Mouse (Mus musculus) MEL (cell line): ENCODE results near the gene Gm49322. TPM values are rescaled to one million over a fixed set of nuclear protein-coding genes. Genes with fewer than 3 reads are reported as not detected.
A peak's percentile ranks its signal among the peaks of the same experiment; 100 is the strongest.

Experiments
- DNase-seq: peaks from one replicate; pipeline ENCODE4 v3.0.0; 2011; ENCODE audit warnings: low read depth, low spot score
- H3K27ac ChIP-seq: 2 replicates; pipeline ENCODE4 v1.5.1; 2012; ENCODE audit warnings: low read depth, mild to moderate bottlenecking, control low read depth, low read length, moderate library complexity; ENCODE audit not compliant: control insufficient read depth
- H3K27me3 ChIP-seq, 2 experiments: fragments of 150-350 bp in 1 of 2; sonication (generic) in 1 of 2; 2 replicates each; pipeline ENCODE4 v1.6.1; 2012; ENCODE audit warnings: low read length in 2 of 2, mild to moderate bottlenecking in 2 of 2, improper control_type of control experiment in 1 of 2, moderate library complexity in 1 of 2; ENCODE audit not compliant: insufficient read depth in 2 of 2, control insufficient read depth in 1 of 2
- H3K36me3 ChIP-seq, 2 experiments: 2 replicates each; pipeline ENCODE4 v1.6.1; 2012 to 2014; ENCODE audit warnings: low read length in 2 of 2, improper control_type of control experiment in 1 of 2, inconsistent platforms in 1 of 2, mild to moderate bottlenecking in 1 of 2; ENCODE audit not compliant: insufficient read depth in 2 of 2, control insufficient read depth in 1 of 2
- H3K4me1 ChIP-seq, 2 experiments: fragments of 150-350 bp in 1 of 2; sonication (generic) in 1 of 2; 2 replicates each; pipeline ENCODE4 v1.6.1; 2012; ENCODE audit warnings: low read length in 2 of 2, improper control_type of control experiment in 1 of 2, mild to moderate bottlenecking in 1 of 2; ENCODE audit not compliant: insufficient read depth in 2 of 2, control insufficient read depth in 1 of 2
- H3K4me3 ChIP-seq, 2 experiments: fragments of 150-350 bp in 1 of 2; sonication (generic) in 1 of 2; 2 replicates each; pipeline ENCODE4 v1.5.1; 2012; ENCODE audit warnings: low read depth in 2 of 2, low read length in 2 of 2, mild to moderate bottlenecking in 2 of 2, moderate library complexity in 2 of 2, control low read depth in 1 of 2, improper control_type of control experiment in 1 of 2; ENCODE audit not compliant: control insufficient read depth in 1 of 2, insufficient read depth in 1 of 2
- H3K79me2 ChIP-seq: 2 replicates; pipeline ENCODE4 v1.6.1; 2012; ENCODE audit warnings: mild to moderate bottlenecking, low read length, moderate library complexity; ENCODE audit not compliant: control insufficient read depth, poor library complexity, insufficient read depth
- H3K9ac ChIP-seq: 2 replicates; pipeline ENCODE4 v1.6.1; 2012; ENCODE audit warnings: low read depth, mild to moderate bottlenecking, control low read depth, low read length, moderate library complexity; ENCODE audit not compliant: control insufficient read depth, poor library complexity, severe bottlenecking
- H3K9me3 ChIP-seq: fragments of 150-350 bp; sonication (generic); replicated peaks from 2 replicates; pipeline ENCODE4 v1.6.1; 2012; ENCODE audit warnings: mild to moderate bottlenecking, low read length, improper control_type of control experiment, moderate library complexity; ENCODE audit not compliant: insufficient read depth
- BHLHE40 ChIP-seq: IDR thresholded peaks from 2 replicates; pipeline ENCODE4 v1.6.1; 2012; ENCODE audit warnings: low read depth, mild to moderate bottlenecking, inconsistent platforms, low read length, improper control_type of control experiment, borderline replicate concordance
- CHD1 ChIP-seq: IDR thresholded peaks from 2 replicates; pipeline ENCODE4 v1.6.1; 2012; ENCODE audit warnings: low read depth, mild to moderate bottlenecking, inconsistent platforms, low read length, improper control_type of control experiment
- EP300 ChIP-seq, 2 experiments: IDR thresholded peaks; 2 replicates each; pipeline ENCODE4 v1.6.1; 2011; ENCODE audit warnings: improper control_type of control experiment in 2 of 2, low read length in 2 of 2, low read depth in 1 of 2, mild to moderate bottlenecking in 1 of 2
- ETS1 ChIP-seq: IDR thresholded peaks from 2 replicates; pipeline ENCODE4 v1.6.1; 2012; ENCODE audit warnings: low read depth, mild to moderate bottlenecking, inconsistent platforms, low read length, improper control_type of control experiment, moderate library complexity
- GABPA ChIP-seq: IDR thresholded peaks from 2 replicates; pipeline ENCODE4 v1.6.1; 2012; ENCODE audit warnings: low read depth, mild to moderate bottlenecking, inconsistent platforms, low read length, improper control_type of control experiment, moderate library complexity
- GATA1 ChIP-seq: IDR thresholded peaks from 2 replicates; pipeline ENCODE4 v1.6.1; 2011; ENCODE audit warnings: low read depth, low read length, improper control_type of control experiment
- JUND ChIP-seq: IDR thresholded peaks from 2 replicates; pipeline ENCODE4 v1.6.1; 2011; ENCODE audit warnings: low read depth, mild to moderate bottlenecking, improper control_type of control experiment, low read length
- KAT2A ChIP-seq: conservative IDR thresholded peaks from 2 replicates; pipeline ENCODE4 v1.6.1; 2012; ENCODE audit warnings: low read depth, low read length, improper control_type of control experiment, inconsistent platforms
- MEF2A ChIP-seq: IDR thresholded peaks from 2 replicates; pipeline ENCODE4 v1.6.1; 2014; ENCODE audit warnings: low read depth, mild to moderate bottlenecking, inconsistent platforms, low read length, improper control_type of control experiment; ENCODE audit not compliant: poor library complexity, insufficient replicate concordance, severe bottlenecking; ENCODE audit errors: extremely low read depth
- MYB ChIP-seq: IDR thresholded peaks from 2 replicates; pipeline ENCODE4 v1.6.1; 2011; ENCODE audit warnings: mild to moderate bottlenecking, low read depth, low read length, improper control_type of control experiment
- MYC ChIP-seq: IDR thresholded peaks from 2 replicates; pipeline ENCODE4 v1.6.1; 2011; ENCODE audit warnings: low read depth, mild to moderate bottlenecking, low read length, improper control_type of control experiment, moderate library complexity
- NRF1 ChIP-seq: IDR thresholded peaks from 2 replicates; pipeline ENCODE4 v1.6.1; 2014; ENCODE audit warnings: low read depth, mild to moderate bottlenecking, inconsistent platforms, low read length, improper control_type of control experiment, moderate library complexity; ENCODE audit not compliant: poor library complexity, insufficient read depth, severe bottlenecking
- POLR2AphosphoS2 ChIP-seq: IDR thresholded peaks from 2 replicates; pipeline ENCODE4 v1.6.1; 2011; ENCODE audit warnings: low read length, improper control_type of control experiment
- POLR2AphosphoS5 ChIP-seq: IDR thresholded peaks from 2 replicates; pipeline ENCODE4 v1.6.1; 2012; ENCODE audit warnings: low read depth, borderline replicate concordance, mild to moderate bottlenecking, inconsistent platforms, low read length, moderate library complexity, mixed read lengths
- TBP ChIP-seq: IDR thresholded peaks from 2 replicates; pipeline ENCODE4 v1.8.0; 2011; ENCODE audit warnings: low read depth, low read length, improper control_type of control experiment
- USF2 ChIP-seq, 2 experiments: IDR thresholded peaks; 2 replicates each; pipeline ENCODE4 v1.6.1; 2011 to 2012; ENCODE audit warnings: improper control_type of control experiment in 2 of 2, low read length in 2 of 2, borderline replicate concordance in 1 of 2, inconsistent platforms in 1 of 2, low read depth in 1 of 2, mild to moderate bottlenecking in 1 of 2; ENCODE audit not compliant: insufficient read depth in 1 of 2
- ZC3H11A ChIP-seq: IDR thresholded peaks from 2 replicates; pipeline ENCODE4 v1.6.1; 2012; ENCODE audit warnings: low read depth, mild to moderate bottlenecking, inconsistent platforms, low read length, improper control_type of control experiment
- polyA plus RNA-seq, 2 experiments: library from polyadenylated mRNA; stranded (reverse) in 1 of 2; unstranded in 1 of 2; fragments of >175 nt in 1 of 2; fragments of >200 nt in 1 of 2; gene quantifications; 2 replicates each; pipeline versions ENCODE4 v1.2.1 to v1.2.4; 2012; ENCODE audit warnings: low replicate concordance in 2 of 2, low read depth in 1 of 2; ENCODE audit not compliant: insufficient read length in 2 of 2, insufficient read depth in 1 of 2, missing spikeins in 1 of 2
- total RNA-seq: library from RNA; depleted of rRNA; stranded (reverse); fragments of 300-350 nt; gene quantifications from 2 replicates; pipeline ENCODE4 v1.2.3, GENCODE M21; 2012

The Gm49322 gene
- total and polyA plus RNA-seq, 3 experiments, result 1.8 to 2.1 TPM; not detected in 1

DNA sequence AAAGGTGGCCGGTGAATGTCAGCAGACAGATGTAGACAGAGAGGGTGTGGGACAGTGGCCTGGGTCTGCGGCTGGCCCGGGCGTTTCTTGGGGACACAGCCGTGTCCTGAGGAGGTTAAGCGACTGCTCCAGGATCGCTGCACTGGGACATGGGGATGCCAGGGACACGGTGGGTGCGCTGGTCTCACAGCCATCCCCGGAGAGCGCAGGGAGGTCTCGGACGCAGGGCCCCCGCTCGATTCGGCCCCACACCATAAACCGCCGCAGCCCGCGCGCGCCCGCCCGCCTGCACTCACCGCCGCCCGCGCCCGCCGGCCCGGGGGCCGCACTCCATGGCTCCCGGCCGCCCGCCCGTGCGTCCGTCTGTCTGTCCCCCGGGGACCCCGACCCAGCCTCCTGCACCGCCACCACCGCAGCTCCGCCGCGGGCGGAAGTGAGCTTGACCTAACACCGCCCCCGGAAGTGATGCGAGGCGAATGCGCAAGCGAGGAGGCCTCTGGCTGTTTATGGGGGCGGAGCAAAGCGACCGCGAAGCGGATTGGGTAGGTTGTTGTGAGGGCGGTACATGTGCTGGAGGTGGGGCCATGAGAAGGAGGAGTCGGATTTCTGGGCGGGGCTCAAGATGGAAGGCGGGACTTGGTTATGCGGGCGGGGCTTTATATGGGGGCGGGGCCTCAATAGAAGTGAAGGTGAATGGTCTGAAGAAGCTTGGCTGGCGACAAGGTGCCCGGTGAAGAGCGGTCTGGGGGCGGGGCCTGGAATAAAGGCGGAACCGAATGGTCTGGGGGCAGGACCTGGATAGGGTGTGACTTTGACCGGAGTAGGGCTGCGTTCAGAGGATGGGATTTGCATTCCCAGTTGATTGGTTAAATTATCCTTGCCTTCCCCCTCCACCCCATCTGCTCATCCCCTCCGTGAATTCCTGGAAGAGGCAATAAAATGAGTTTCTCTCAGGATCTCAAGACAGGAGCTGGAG is 15.7 kb upstream of the Gm49322 start, which contains the start of gene Abhd17a (continued):
- TF ChIP-seq EP300 (IDR thresholded peaks at IDR 0.05; ENCODE audit: low read depth in 1 of 2, low read length in 2 of 2) (no peak), CHD1 (no peak), ETS1 (peak; percentile 9; the same call in 1 of the 2 replicates), ZC3H11A (no peak), NRF1 (peak; percentile 78), POLR2AphosphoS2 (no peak; the same call in 1 of the 2 replicates), POLR2AphosphoS5 (no peak), GATA1 (no peak), GABPA (no peak), TBP (peak; percentile 60), BHLHE40 (no peak), USF2 (IDR thresholded peaks at IDR 0.05; ENCODE audit: borderline replicate concordance in 1 of 2, insufficient read depth in 1 of 2, low read depth in 1 of 2, low read length in 2 of 2) (no peak), KAT2A (no peak), JUND (no peak), MEF2A (no peak), MYB (no peak)

DNA sequence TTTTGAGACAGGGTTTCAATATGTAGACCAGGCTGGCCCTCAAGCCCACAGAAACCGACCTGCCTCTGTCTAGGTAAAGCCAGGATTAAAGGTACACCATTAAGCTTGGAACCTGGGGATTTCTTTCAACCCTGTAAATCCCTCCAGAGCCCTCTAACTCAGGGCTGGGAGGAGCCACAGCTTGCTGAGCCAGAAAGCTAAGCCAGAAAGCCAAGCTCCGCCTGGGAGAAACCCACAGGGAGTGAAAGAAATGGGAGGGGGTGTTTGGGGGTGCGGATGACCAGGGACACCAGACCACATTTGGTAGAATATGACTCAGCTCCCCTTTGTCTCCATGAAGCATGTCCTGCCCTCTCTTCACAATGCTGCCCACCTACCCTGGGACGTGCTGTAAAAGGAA is 9.5 kb upstream of the Gm49322 start:
- TF ChIP-seq KAT2A (no peak), CHD1 (no peak), MYC (no peak)
- DNase-seq, result no peak
- no peaks in the 10 kb centered on the region for H3K79me2 ChIP-seq
- H3K27ac ChIP-seq, result no peak overlapping the region
- H3K36me3 ChIP-seq, result no peaks in the 10 kb centered on the region
- H3K4me1 ChIP-seq, result peaks cover 0 to 6% of the 10 kb centered on the region in 2 experiments; a peak in 2 of 4 replicates
- no peaks in the 10 kb centered on the region for H3K9me3 ChIP-seq
- H3K27me3 ChIP-seq, result no peaks in the 10 kb centered on the region
- no peak overlapping the region for H3K9ac ChIP-seq
- H3K4me3 ChIP-seq, result no peak overlapping the region
